Mouse (Mus musculus): Measurements from ENCODE around the gene Nae1. TPM values are rescaled to one million over a fixed set of nuclear protein-coding genes. Genes with fewer than 3 reads are reported as not detected.
A peak's percentile ranks its signal among the peaks of the same experiment; 100 is the strongest.
"Not testable (repeated sequence)": the region's sequence is repeated elsewhere in the genome, so short reads cannot be mapped to it uniquely, and the experiment has no call there.

Gene Nae1
- 133 and 146 TPM in 2 replicates for polyA plus RNA-seq (2016; fragmentation: Nextera tagmentation; extraction: Ambion mirVana)

- peak within 1 kb of the TSS; percentile 95 for H3K4me3 ChIP-seq
- peaks cover 26% of the 10 kb centered on the region for H3K4me1 ChIP-seq
- H3K9me3 ChIP-seq, result no peaks in the 10 kb centered on the region
- H3K27ac ChIP-seq, result peak within 1 kb of the TSS; percentile 97
- under 1% methylated on average over 70 of the region's 70 CpGs for WGBS
- peaks cover 24% of the 10 kb centered on the region for H3K36me3 ChIP-seq (replicated peaks)
- H3K27me3 ChIP-seq (ENCODE audit: poor library complexity, severe bottlenecking), result peaks cover 33% of the 10 kb centered on the region
- peak; percentile 89 for DNase-seq (ENCODE audit: extremely low spot score, low spot score)
Measured at GRCm38 (mm10) chr8:104533971-104534778, at the start of gene Nae1, which contains the start of gene Car7. TSS of gene Nae1 (minus strand) at chr8:104534637. TSS of gene Car7 (plus strand) at chr8:104534689.

- 80% methylated on average over 17 of the region's 17 CpGs for WGBS
- not testable (repeated sequence) for DNase-seq (ENCODE audit: extremely low spot score, low spot score); H3K36me3 ChIP-seq (replicated peaks); H3K27me3 ChIP-seq (ENCODE audit: poor library complexity, severe bottlenecking); H3K4me1 ChIP-seq; H3K27ac ChIP-seq; H3K4me3 ChIP-seq; H3K9me3 ChIP-seq
Measured at GRCm38 (mm10) chr8:104577606-104578005, 43.2 kb upstream of the Nae1 start.

- Histone ChIP-seq H3K27me3 (ENCODE audit: poor library complexity, severe bottlenecking) (no peaks in the 10 kb centered on the region), H3K36me3 (replicated peaks) (no peaks in the 10 kb centered on the region), H3K4me3 (no peak overlapping the region), H3K27ac (no peak overlapping the region), H3K9me3 (no peaks in the 10 kb centered on the region), H3K4me1 (no peaks in the 10 kb centered on the region)
- WGBS, result 92% methylated on average over 3 of the region's 3 CpGs
- no peak for DNase-seq (ENCODE audit: extremely low spot score, low spot score)
Measured at GRCm38 (mm10) chr8:104576820-104577219, 42.4 kb upstream of the Nae1 start.

- H3K9me3 ChIP-seq, result no peaks in the 10 kb centered on the region
- H3K27me3 ChIP-seq (ENCODE audit: poor library complexity, severe bottlenecking), result peaks cover 5% of the 10 kb centered on the region; the same call in 1 of the 2 replicates
- no peaks in the 10 kb centered on the region for H3K36me3 ChIP-seq (replicated peaks)
- DNase-seq (ENCODE audit: extremely low spot score, low spot score), result peak; percentile 80
- H3K4me3 ChIP-seq, result peak overlapping the region; percentile 50
- peak overlapping the region; percentile 65; the same call in 1 of the 2 replicates for H3K27ac ChIP-seq
- H3K4me1 ChIP-seq, result peaks cover 8% of the 10 kb centered on the region
- WGBS, result 7% methylated on average over 26 of the region's 26 CpGs
Measured at GRCm38 (mm10) chr8:104570436-104571343, 36.3 kb upstream of the Nae1 start.

GRCm38 (mm10) chr8:104569559-104569958 is 35.1 kb upstream of the Nae1 start:
- H3K9me3 ChIP-seq, result no peaks in the 10 kb centered on the region
- peaks cover 8% of the 10 kb centered on the region for H3K4me1 ChIP-seq
- no peak overlapping the region for H3K27ac ChIP-seq
- no peak overlapping the region for H3K4me3 ChIP-seq
- no peaks in the 10 kb centered on the region for H3K36me3 ChIP-seq (replicated peaks)
- DNase-seq (ENCODE audit: extremely low spot score, low spot score), result peak; percentile 22
- H3K27me3 ChIP-seq (ENCODE audit: poor library complexity, severe bottlenecking), result peaks cover 5% of the 10 kb centered on the region; the same call in 1 of the 2 replicates
- 52% methylated on average over 1 of the region's 1 CpGs for WGBS

- DNase-seq (ENCODE audit: extremely low spot score, low spot score), result no peak
- no peaks in the 10 kb centered on the region for H3K9me3 ChIP-seq
- WGBS, result 95% methylated on average over 5 of the region's 5 CpGs
- peaks cover under 1% of the 10 kb centered on the region; the same call in 1 of the 2 replicates for H3K4me1 ChIP-seq
- no peak overlapping the region for H3K27ac ChIP-seq
- no peak overlapping the region for H3K4me3 ChIP-seq
- H3K27me3 ChIP-seq (ENCODE audit: poor library complexity, severe bottlenecking), result peaks cover 4% of the 10 kb centered on the region; the same call in 1 of the 2 replicates
- no peaks in the 10 kb centered on the region for H3K36me3 ChIP-seq (replicated peaks)
Measured at GRCm38 (mm10) chr8:104565457-104565798, 31.0 kb upstream of the Nae1 start.

- Histone ChIP-seq H3K4me1 (no peaks in the 10 kb centered on the region), H3K27ac (no peak overlapping the region), H3K27me3 (ENCODE audit: poor library complexity, severe bottlenecking) (no peaks in the 10 kb centered on the region; the same call in 1 of the 2 replicates), H3K9me3 (no peaks in the 10 kb centered on the region), H3K36me3 (replicated peaks) (no peaks in the 10 kb centered on the region), H3K4me3 (no peak overlapping the region)
- peak; percentile 84 for DNase-seq (ENCODE audit: extremely low spot score, low spot score)
- 16% methylated on average over 22 of the region's 22 CpGs for whole genome bisulfite sequencing
Measured at GRCm38 (mm10) chr8:104564633-104565456, 30.4 kb upstream of the Nae1 start.

GRCm38 (mm10) chr8:104560731-104561130 is 26.3 kb upstream of the Nae1 start:
- Histone ChIP-seq H3K36me3 (replicated peaks) (no peaks in the 10 kb centered on the region), H3K27ac (no peak overlapping the region), H3K27me3 (ENCODE audit: poor library complexity, severe bottlenecking) (no peaks in the 10 kb centered on the region), H3K4me1 (no peaks in the 10 kb centered on the region), H3K9me3 (no peaks in the 10 kb centered on the region), H3K4me3 (no peak overlapping the region)
- DNase-seq (ENCODE audit: extremely low spot score, low spot score), result no peak

GRCm38 (mm10) chr8:104557226-104557625 is 22.8 kb upstream of the Nae1 start:
- H3K4me1 ChIP-seq, result no peaks in the 10 kb centered on the region
- 0 out of 2 replicates have a peak, but pooled peaks cover 9% of the 10 kb centered on the region for H3K27me3 ChIP-seq (ENCODE audit: poor library complexity, severe bottlenecking)
- no peak for DNase-seq (ENCODE audit: extremely low spot score, low spot score)
- H3K36me3 ChIP-seq (replicated peaks), result no peaks in the 10 kb centered on the region
- H3K4me3 ChIP-seq, result no peak overlapping the region
- H3K9me3 ChIP-seq, result no peaks in the 10 kb centered on the region
- 86% methylated on average over 7 of the region's 7 CpGs for WGBS
- no peak overlapping the region for H3K27ac ChIP-seq

- no peaks in the 10 kb centered on the region for H3K9me3 ChIP-seq
- 88% methylated on average over 4 of the region's 4 CpGs for WGBS
- H3K27me3 ChIP-seq (ENCODE audit: poor library complexity, severe bottlenecking), result 0 out of 2 replicates have a peak, but pooled peaks cover 9% of the 10 kb centered on the region
- peaks cover 9% of the 10 kb centered on the region; the same call in 1 of the 2 replicates for H3K4me1 ChIP-seq
- no peak overlapping the region for H3K27ac ChIP-seq
- H3K36me3 ChIP-seq (replicated peaks), result no peaks in the 10 kb centered on the region
- no peak overlapping the region for H3K4me3 ChIP-seq
- DNase-seq (ENCODE audit: extremely low spot score, low spot score), result no peak
Measured at GRCm38 (mm10) chr8:104555191-104555590, 20.8 kb upstream of the Nae1 start.

- peaks cover 21% of the 10 kb centered on the region for H3K4me1 ChIP-seq
- H3K9me3 ChIP-seq, result no peaks in the 10 kb centered on the region
- peaks cover 66% of the 10 kb centered on the region for H3K27me3 ChIP-seq (ENCODE audit: poor library complexity, severe bottlenecking)
- WGBS, result 84% methylated on average over 8 of the region's 8 CpGs
- no peak overlapping the region for H3K4me3 ChIP-seq
- DNase-seq (ENCODE audit: extremely low spot score, low spot score), result no peak
- no peak overlapping the region for H3K27ac ChIP-seq
- no peaks in the 10 kb centered on the region for H3K36me3 ChIP-seq (replicated peaks)
Measured at GRCm38 (mm10) chr8:104543440-104544045, 9.1 kb upstream of the Nae1 start.

GRCm38 (mm10) chr8:104542160-104542559 is 7.7 kb upstream of the Nae1 start:
- H3K27me3 ChIP-seq (ENCODE audit: poor library complexity, severe bottlenecking), result peaks cover 80% of the 10 kb centered on the region

More at GRCm38 (mm10) chr8:104542160-104542559, 7.7 kb upstream of the Nae1 start:
- no peaks in the 10 kb centered on the region for H3K9me3 ChIP-seq
- WGBS, result 8% methylated on average over 11 of the region's 11 CpGs
- H3K36me3 ChIP-seq (replicated peaks), result no peaks in the 10 kb centered on the region
- peaks cover 21% of the 10 kb centered on the region for H3K4me1 ChIP-seq
- no peak overlapping the region for H3K27ac ChIP-seq
- no peak for DNase-seq (ENCODE audit: extremely low spot score, low spot score)
- H3K4me3 ChIP-seq, result no peak overlapping the region

Data from forebrain, embryonic 10.5 days (tissue).